Mouse (Mus musculus): ENCODE measurements around the gene Gmppa. TPM values are rescaled to one million over a fixed set of nuclear protein-coding genes. Genes with fewer than 3 reads are reported as not detected.
A peak's percentile ranks its signal among the peaks of the same experiment; 100 is the strongest.

Gmppa gene
- polyA plus RNA-seq, 1 experiment from 2014 or later, result 67.7 TPM

GRCm38 (mm10) chr1:75422823-75423471, 12.8 kb upstream of the Gmppa start:
- no peak overlapping the region; the same call in 1 of the 2 replicates for H3K27ac ChIP-seq (ENCODE audit: poor library complexity, severe bottlenecking)
- peaks cover 72% of the 10 kb centered on the region for H3K36me3 ChIP-seq

DNA sequence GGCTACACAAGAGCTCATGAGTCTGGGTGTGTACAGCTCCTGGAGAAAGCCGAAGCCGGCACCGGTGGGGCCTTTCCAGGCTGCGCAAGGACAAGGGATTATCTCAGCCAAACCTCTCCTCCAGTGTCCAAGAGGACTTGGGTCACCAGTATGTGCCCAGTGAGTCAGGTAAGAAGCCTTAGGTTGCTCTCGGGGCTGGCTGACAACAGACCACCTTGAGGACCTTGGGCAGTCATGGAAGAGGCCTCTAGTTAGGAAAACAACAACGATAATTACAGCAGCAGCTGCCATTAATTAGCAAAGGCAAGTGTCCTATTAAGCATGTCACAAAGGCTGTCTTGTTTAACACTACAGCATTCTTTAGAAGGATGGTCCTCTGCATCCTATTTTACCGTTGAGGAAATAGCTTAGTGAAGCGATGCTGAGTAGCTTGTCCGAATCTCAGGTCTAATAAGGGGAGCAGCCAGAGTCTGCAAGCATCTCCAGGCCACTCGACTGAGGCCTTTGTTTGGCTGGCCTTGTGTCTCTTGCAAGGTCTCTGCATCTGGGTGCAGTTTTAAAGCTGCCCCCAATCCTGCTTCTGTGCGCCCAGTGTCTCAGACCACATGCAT, 11.8 kb upstream of the Gmppa start:
- no peak for ATAC-seq (ENCODE audit: insufficient number of reproducible peaks, low FRiP score)
- 71% methylated on average over 11 of the region's 11 CpGs for WGBS
- no peak overlapping the region for H3K4me2 ChIP-seq
- H3K4me1 ChIP-seq (replicated peaks), result peaks cover 44% of the 10 kb centered on the region
- H3K36me3 ChIP-seq, result peaks cover 72% of the 10 kb centered on the region
- peaks cover 27% of the 10 kb centered on the region for H3K27me3 ChIP-seq (replicated peaks)
- H3K9me3 ChIP-seq (replicated peaks), result no peaks in the 10 kb centered on the region
- no peak overlapping the region for H3K27ac ChIP-seq (ENCODE audit: poor library complexity, severe bottlenecking)
- H3K9ac ChIP-seq, result no peak overlapping the region
- no peak overlapping the region for H3K4me3 ChIP-seq

More at GRCm38 (mm10) chr1:75422823-75423471, 12.8 kb upstream of the Gmppa start:
- Histone ChIP-seq H3K4me1 (replicated peaks) (peaks cover 44% of the 10 kb centered on the region), H3K9me3 (replicated peaks) (no peaks in the 10 kb centered on the region), H3K4me2 (peak overlapping the region; percentile 68), H3K27me3 (replicated peaks) (peaks cover 27% of the 10 kb centered on the region), H3K9ac (peak overlapping the region; percentile 61), H3K4me3 (peak overlapping the region; percentile 30)
- 5% methylated on average over 71 of the region's 71 CpGs for WGBS
- 0 out of 2 replicates have a peak, but pooled peaks have one; percentile 31 for ATAC-seq (ENCODE audit: insufficient number of reproducible peaks, low FRiP score)

DNA sequence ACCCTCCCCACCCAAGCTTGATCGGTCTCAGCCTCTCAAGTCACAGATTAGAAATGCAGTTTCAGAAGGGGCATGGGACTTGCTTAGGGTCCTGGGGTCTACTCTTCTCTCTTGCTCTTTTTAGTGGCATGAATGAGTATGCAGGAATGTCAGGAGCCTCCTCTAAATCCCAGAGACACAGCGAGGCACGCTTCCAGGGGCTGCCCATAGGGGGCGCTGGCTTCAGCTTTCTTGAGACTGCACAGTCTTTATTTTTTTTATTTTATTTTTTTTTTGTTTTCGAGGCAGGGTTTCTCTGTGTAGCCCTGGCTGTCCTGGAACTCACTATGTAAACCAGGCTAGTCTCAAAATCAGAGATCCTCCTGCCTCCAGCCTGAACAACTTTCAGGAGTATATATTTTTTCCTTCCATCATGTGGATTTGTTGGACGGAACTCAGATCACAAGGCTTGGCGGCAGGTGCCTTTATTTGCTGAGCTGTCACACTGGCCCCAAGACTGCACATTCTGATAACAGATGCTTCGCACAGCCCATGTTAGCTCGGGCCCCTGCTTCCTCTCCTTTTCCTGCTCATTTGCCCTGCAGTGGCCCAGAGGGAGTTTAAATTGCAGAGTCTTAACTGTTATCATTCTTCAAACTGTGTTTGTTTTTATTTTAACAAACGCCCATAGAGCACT, 9.8 kb upstream of the Gmppa start:
- Histone ChIP-seq H3K9me3 (replicated peaks) (no peaks in the 10 kb centered on the region), H3K36me3 (peaks cover 74% of the 10 kb centered on the region), H3K27me3 (replicated peaks) (peaks cover 19% of the 10 kb centered on the region), H3K27ac (ENCODE audit: poor library complexity, severe bottlenecking) (no peak overlapping the region), H3K4me3 (no peak overlapping the region), H3K9ac (no peak overlapping the region), H3K4me2 (no peak overlapping the region), H3K4me1 (replicated peaks) (peaks cover 48% of the 10 kb centered on the region)
- WGBS, result 27% methylated on average over 10 of the region's 10 CpGs
- no peak for ATAC-seq (ENCODE audit: insufficient number of reproducible peaks, low FRiP score)

DNA sequence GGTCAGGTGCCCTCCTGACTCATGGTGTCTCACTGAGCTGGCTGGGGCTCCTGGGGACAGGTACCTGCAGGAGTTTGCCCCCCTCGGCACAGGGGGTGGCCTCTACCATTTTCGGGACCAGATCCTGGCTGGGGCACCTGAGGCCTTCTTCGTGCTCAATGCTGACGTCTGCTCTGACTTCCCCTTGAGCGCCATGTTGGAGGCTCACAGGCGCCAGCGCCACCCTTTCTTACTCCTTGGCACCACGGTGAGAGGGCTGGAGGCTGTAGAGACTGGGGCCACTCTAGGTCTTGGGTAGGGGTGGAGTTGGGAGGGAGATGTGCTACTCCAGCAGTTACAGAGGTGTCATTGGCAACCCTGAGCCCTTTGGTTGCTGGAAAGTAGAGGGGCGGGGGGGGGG, 3.1 kb downstream of the Gmppa start:
- Histone ChIP-seq H3K9ac (no peak overlapping the region), H3K27me3 (replicated peaks) (peaks cover 7% of the 10 kb centered on the region; the same call in 1 of the 2 replicates), H3K9me3 (replicated peaks) (no peaks in the 10 kb centered on the region), H3K27ac (ENCODE audit: poor library complexity, severe bottlenecking) (no peak overlapping the region), H3K36me3 (peaks cover 40% of the 10 kb centered on the region), H3K4me1 (replicated peaks) (peaks cover 19% of the 10 kb centered on the region), H3K4me2 (no peak overlapping the region), H3K4me3 (no peak overlapping the region)
- 73% methylated on average over 8 of the region's 9 CpGs for WGBS
- no peak for ATAC-seq (ENCODE audit: insufficient number of reproducible peaks, low FRiP score)

GRCm38 (mm10) chr1:75440661-75441060, 4.9 kb downstream of the Gmppa start:
- no peak overlapping the region for H3K4me2 ChIP-seq
- H3K27me3 ChIP-seq (replicated peaks), result peaks cover 24% of the 10 kb centered on the region
- ATAC-seq (ENCODE audit: insufficient number of reproducible peaks, low FRiP score), result no peak
- no peak overlapping the region for H3K27ac ChIP-seq (ENCODE audit: poor library complexity, severe bottlenecking)
- no peak overlapping the region for H3K4me3 ChIP-seq
- peaks cover 36% of the 10 kb centered on the region for H3K4me1 ChIP-seq (replicated peaks)
- H3K36me3 ChIP-seq, result peaks cover 40% of the 10 kb centered on the region
- WGBS, result 96% methylated on average over 7 of the region's 7 CpGs
- no peak overlapping the region for H3K9ac ChIP-seq
- H3K9me3 ChIP-seq (replicated peaks), result no peaks in the 10 kb centered on the region

- H3K27ac ChIP-seq (ENCODE audit: poor library complexity, severe bottlenecking), result no peak overlapping the region
- no peak overlapping the region for H3K4me3 ChIP-seq
- peaks cover 40% of the 10 kb centered on the region for H3K36me3 ChIP-seq
- peaks cover 41% of the 10 kb centered on the region for H3K4me1 ChIP-seq (replicated peaks)
- 83% methylated on average over 15 of the region's 15 CpGs for WGBS
- H3K9me3 ChIP-seq (replicated peaks), result no peaks in the 10 kb centered on the region
- no peak for ATAC-seq (ENCODE audit: insufficient number of reproducible peaks, low FRiP score)
- no peak overlapping the region for H3K9ac ChIP-seq
- H3K4me2 ChIP-seq, result no peak overlapping the region
- peaks cover 25% of the 10 kb centered on the region for H3K27me3 ChIP-seq (replicated peaks)
These were observed 5.8 kb downstream of the Gmppa start for GRCm38 (mm10) chr1:75441471-75441996.

DNA sequence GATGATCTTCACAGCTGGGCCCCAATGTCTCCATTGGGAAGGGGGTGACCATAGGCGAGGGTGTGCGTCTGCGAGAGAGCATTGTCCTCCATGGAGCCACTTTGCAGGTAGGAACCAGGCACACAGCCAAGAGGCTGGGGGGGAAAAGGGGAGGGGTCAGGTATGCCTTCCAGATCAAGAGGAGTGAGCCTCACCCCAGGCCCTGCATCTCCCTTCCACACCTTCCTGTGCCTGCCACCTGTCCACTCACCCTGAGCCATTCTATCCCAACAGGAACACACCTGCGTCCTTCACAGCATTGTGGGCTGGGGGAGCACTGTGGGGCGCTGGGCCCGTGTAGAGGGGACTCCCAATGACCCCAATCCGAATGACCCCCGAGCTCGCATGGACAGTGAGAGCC, 6.4 kb downstream of the Gmppa start:
- peaks cover 41% of the 10 kb centered on the region for H3K4me1 ChIP-seq (replicated peaks)
- 83% methylated on average over 9 of the region's 9 CpGs for WGBS
- H3K9ac ChIP-seq, result no peak overlapping the region

DNA sequence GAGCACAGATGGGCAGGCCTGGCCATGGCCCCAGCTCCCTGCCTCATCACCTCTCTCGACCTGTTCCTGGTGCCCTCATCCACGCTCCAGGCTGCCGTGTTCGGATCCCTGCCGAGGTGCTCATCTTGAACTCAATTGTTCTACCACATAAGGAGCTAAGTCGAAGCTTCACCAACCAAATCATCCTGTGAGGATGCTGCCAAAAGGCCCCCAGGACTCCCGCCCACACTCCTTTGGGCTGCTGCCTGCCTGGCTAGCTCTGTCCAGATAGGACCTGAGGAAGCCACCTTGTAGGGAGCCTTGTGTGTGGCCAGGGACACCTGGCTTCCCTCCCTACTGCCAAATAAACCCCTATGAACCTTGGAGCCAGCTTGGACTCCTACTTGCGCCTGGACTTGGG, 7.1 kb downstream of the Gmppa start:
- Histone ChIP-seq H3K4me1 (replicated peaks) (peaks cover 41% of the 10 kb centered on the region), H3K27ac (ENCODE audit: poor library complexity, severe bottlenecking) (no peak overlapping the region), H3K4me3 (no peak overlapping the region), H3K4me2 (no peak overlapping the region), H3K36me3 (peaks cover 37% of the 10 kb centered on the region), H3K9me3 (replicated peaks) (no peaks in the 10 kb centered on the region), H3K9ac (no peak overlapping the region), H3K27me3 (replicated peaks) (peaks cover 37% of the 10 kb centered on the region)
- 68% methylated on average over 8 of the region's 8 CpGs for WGBS
- no peak for ATAC-seq (ENCODE audit: insufficient number of reproducible peaks, low FRiP score)

More for the DNA sequence above, 6.4 kb downstream of the Gmppa start:
- Histone ChIP-seq H3K36me3 (peaks cover 40% of the 10 kb centered on the region), H3K27ac (ENCODE audit: poor library complexity, severe bottlenecking) (no peak overlapping the region), H3K4me2 (no peak overlapping the region), H3K27me3 (replicated peaks) (peaks cover 30% of the 10 kb centered on the region), H3K9me3 (replicated peaks) (no peaks in the 10 kb centered on the region), H3K4me3 (no peak overlapping the region)
- no peak for ATAC-seq (ENCODE audit: insufficient number of reproducible peaks, low FRiP score)

GRCm38 (mm10) chr1:75443247-75444024, 7.7 kb downstream of the Gmppa start:
- ATAC-seq (ENCODE audit: insufficient number of reproducible peaks, low FRiP score), result no peak
- Histone ChIP-seq H3K4me2 (no peak overlapping the region), H3K4me1 (replicated peaks) (peaks cover 45% of the 10 kb centered on the region), H3K9me3 (replicated peaks) (no peaks in the 10 kb centered on the region), H3K9ac (0 out of 2 replicates have a peak overlapping the region, but pooled peaks have one; percentile 29), H3K27ac (ENCODE audit: poor library complexity, severe bottlenecking) (no peak overlapping the region), H3K36me3 (peaks cover 37% of the 10 kb centered on the region), H3K4me3 (no peak overlapping the region), H3K27me3 (replicated peaks) (peaks cover 43% of the 10 kb centered on the region)
- WGBS, result 43% methylated on average over 13 of the region's 13 CpGs

DNA sequence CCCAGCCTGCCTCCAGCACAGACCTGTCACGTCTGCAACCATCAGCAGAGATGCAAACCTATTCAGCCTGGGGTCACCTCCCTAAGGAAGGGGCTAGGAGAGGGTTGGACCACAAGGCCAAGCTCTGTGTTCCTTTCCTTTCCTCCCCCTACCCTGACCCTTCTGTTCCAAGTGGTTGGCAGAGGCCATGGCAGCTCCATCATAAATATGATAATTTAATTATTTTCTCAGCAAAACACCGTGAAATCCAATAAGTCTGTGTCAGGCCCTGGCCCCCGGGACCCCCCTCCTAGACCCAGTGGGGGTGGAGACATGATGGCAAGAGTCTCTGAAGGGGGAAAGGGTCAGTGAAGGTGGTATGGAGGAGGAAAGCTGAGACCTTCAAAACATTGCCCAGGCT, 8.5 kb downstream of the Gmppa start:
- 53% methylated on average over 3 of the region's 3 CpGs for WGBS
- Histone ChIP-seq H3K36me3 (peaks cover 37% of the 10 kb centered on the region), H3K27me3 (replicated peaks) (peaks cover 51% of the 10 kb centered on the region), H3K9me3 (replicated peaks) (no peaks in the 10 kb centered on the region), H3K4me1 (replicated peaks) (peaks cover 53% of the 10 kb centered on the region), H3K27ac (ENCODE audit: poor library complexity, severe bottlenecking) (no peak overlapping the region), H3K9ac (0 out of 2 replicates have a peak overlapping the region, but pooled peaks have one; percentile 29), H3K4me2 (no peak overlapping the region), H3K4me3 (no peak overlapping the region)
- no peak for ATAC-seq (ENCODE audit: insufficient number of reproducible peaks, low FRiP score)

All from heart, embryonic 12.5 days (tissue).